Mouse (Mus musculus): ENCODE measurements at regions not wholly inside any gene's neighbourhood (a gene's known extent, or its start where the extent isn't known, plus 50 kb on each side); places are given as distances from the start of the nearest gene placed in this dataset.

- no peak for DNase-seq (ENCODE audit: low spot score)
These were observed 129.4 kb upstream of the Rcn1 start for GRCm38 (mm10) chr2:105528535-105528934.

GRCm38 (mm10) chr2:105544099-105544498 is 124.6 kb upstream of the Pax6 start:
- DNase-seq (ENCODE audit: low spot score) = no peak

GRCm38 (mm10) chr2:105552092-105552491 is 116.6 kb upstream of the Pax6 start:
- DNase-seq (ENCODE audit: low spot score) = no peak

GRCm38 (mm10) chr2:105586782-105587181 is 81.9 kb upstream of the Pax6 start:
- DNase-seq (ENCODE audit: low spot score) = no peak

- peak; percentile 9 for DNase-seq (ENCODE audit: low spot score)
These were observed 74.6 kb upstream of the Pax6 start for GRCm38 (mm10) chr2:105594131-105594530.

- DNase-seq (ENCODE audit: low spot score) = no peak
These were observed 64.1 kb upstream of the Pax6 start for GRCm38 (mm10) chr2:105604553-105605116.

GRCm38 (mm10) chr2:105607969-105608538 is 60.6 kb upstream of the Pax6 start:
- DNase-seq (ENCODE audit: low spot score) = no peak

GRCm38 (mm10) chr2:105608756-105609155 is 59.9 kb upstream of the Pax6 start:
- DNase-seq (ENCODE audit: low spot score) = no peak

GRCm38 (mm10) chr2:105611014-105611413 is 57.7 kb upstream of the Pax6 start:
- DNase-seq (ENCODE audit: low spot score) = no peak

GRCm38 (mm10) chr2:105611651-105612050 is 57.0 kb upstream of the Pax6 start:
- DNase-seq (ENCODE audit: low spot score) = no peak

GRCm38 (mm10) chr2:105612051-105612664 is 56.5 kb upstream of the Pax6 start:
- DNase-seq (ENCODE audit: low spot score) = no peak

- DNase-seq (ENCODE audit: low spot score) = no peak
These were observed 56.0 kb upstream of the Pax6 start for GRCm38 (mm10) chr2:105612706-105613105.

GRCm38 (mm10) chr2:105613243-105613642 is 55.5 kb upstream of the Pax6 start:
- no peak for DNase-seq (ENCODE audit: low spot score)

GRCm38 (mm10) chr2:105615891-105616733 is 52.6 kb upstream of the Pax6 start:
- no peak for DNase-seq (ENCODE audit: low spot score)
